ENCODE assay signal across 11 mouse cellular contexts in genomic region chr4:134156744-134157143, GRCm38 (mm10). TPM values are rescaled to one million over a fixed set of nuclear protein-coding genes. Genes with fewer than 3 reads are reported as not detected.
DNase-seq lines count a peak whose midpoint lies in the region; ATAC-seq lines count a peak whose summit lies in the region.
"Had no signal": no experiment of that assay in that cellular context is flagged by ENCODE, and none has a peak within 500 bp of the region (broad histone marks: within the 10 kb centered on the region; RNA-seq: fewer than 3 reads in every experiment).

No protein-coding gene starts in this region.

- H3K27me3 ChIP-seq in embryonic facial prominence, embryonic 15.5 days = no peaks in the 10 kb centered on the region
- H3K27me3 ChIP-seq in heart, embryonic 16.5 days (ENCODE audit: control insufficient read depth, insufficient read depth, low read length) = no peaks in the 10 kb centered on the region
- H3K27me3 ChIP-seq: limb, embryonic 12.5 days had no signal

- no peak overlapping the region for H3K4me3 ChIP-seq in embryonic facial prominence, embryonic 15.5 days (replicated peaks)
- no peak overlapping the region for H3K4me3 ChIP-seq in heart, embryonic 16.5 days (ENCODE audit: low read length)
- H3K4me3 ChIP-seq: erythroblast, embryonic 14.5 days; limb, embryonic 12.5 days had no signal

- ATAC-seq in embryonic facial prominence, embryonic 15.5 days (ENCODE audit: insufficient number of reproducible peaks, low FRiP score, low TSS enrichment, low read depth) = peak; percentile 78; the same call in 1 of the 2 replicates
- ATAC-seq in heart, embryonic 16.5 days (replicated peaks; ENCODE audit: extremely low read depth, insufficient read depth, low FRiP score) = peak; percentile 91

- H3K36me3 ChIP-seq in embryonic facial prominence, embryonic 15.5 days = peaks cover 26% of the 10 kb centered on the region
- peaks cover 11% of the 10 kb centered on the region for H3K36me3 ChIP-seq in heart, embryonic 16.5 days (ENCODE audit: control insufficient read depth, insufficient read depth)

- no peak overlapping the region for H3K4me2 ChIP-seq in embryonic facial prominence, embryonic 15.5 days (replicated peaks)
- H3K4me2 ChIP-seq in heart, embryonic 16.5 days (ENCODE audit: low read depth, low read length) = peak overlapping the region; percentile 36; the same call in 1 of the 2 replicates
- H3K4me2 ChIP-seq: limb, embryonic 12.5 days had no signal

- H3K9me3 ChIP-seq in embryonic facial prominence, embryonic 15.5 days (replicated peaks) = no peaks in the 10 kb centered on the region
- H3K9me3 ChIP-seq in heart, embryonic 16.5 days (replicated peaks; ENCODE audit: control insufficient read depth, low read length) = no peaks in the 10 kb centered on the region
- H3K9me3 ChIP-seq: limb, embryonic 12.5 days had no signal

- 25% methylated on average over 8 of the region's 8 CpGs for WGBS in embryonic facial prominence, embryonic 15.5 days
- WGBS in heart, embryonic 16.5 days = 38% methylated on average over 8 of the region's 8 CpGs

- H3K27ac ChIP-seq in embryonic facial prominence, embryonic 15.5 days (replicated peaks) = peak overlapping the region; percentile 68; the same call in 1 of the 2 replicates
- peak overlapping the region; percentile 82 for H3K27ac ChIP-seq in heart, embryonic 16.5 days (ENCODE audit: low read length)
- H3K27ac ChIP-seq: limb, embryonic 12.5 days had no signal

- no peak overlapping the region for H3K9ac ChIP-seq in embryonic facial prominence, embryonic 15.5 days
- H3K9ac ChIP-seq in heart, embryonic 16.5 days (ENCODE audit: low read length) = peak overlapping the region; percentile 26; the same call in 1 of the 2 replicates
- H3K9ac ChIP-seq: limb, embryonic 12.5 days had no signal

- peak; percentile 30 for DNase-seq in left cerebral cortex, adult 11 months (ENCODE audit: low spot score)
- DNase-seq in left cerebral cortex, postnatal 4 days = no peak
- DNase-seq in right cerebral cortex, postnatal 25 days = peak; percentile 51
- DNase-seq in cerebellum, adult 9-11 months = no peak
- no peak for DNase-seq in cerebellum, postnatal 10 days
- DNase-seq in retina, embryonic 14.5 days (ENCODE audit: low spot score) = no peak

- 0 out of 2 replicates have a peak, but pooled peaks cover 5% of the 10 kb centered on the region for H3K4me1 ChIP-seq in embryonic facial prominence, embryonic 15.5 days
- peaks cover 21% of the 10 kb centered on the region for H3K4me1 ChIP-seq in heart, embryonic 16.5 days (ENCODE audit: control insufficient read depth, insufficient read depth, low read length)
- H3K4me1 ChIP-seq: limb, embryonic 12.5 days had no signal

- intact Hi-C loops in left cerebral cortex, postnatal 4 days (cut with DNase I) = no loop called here

RNA-seq across cellular contexts. Expression of gene Sh3bgrl3, which starts 28.2 kb away (rescaled TPM):
- total RNA-seq in left cerebral cortex, postnatal 4 days (2021) = 100 to 1,000 TPM; 214 to 231 TPM
- 470 and 490 TPM in 2 replicates for polyA plus RNA-seq in embryonic facial prominence, embryonic 15.5 days (2015; fragmentation: Nextera tagmentation; extraction: Ambion mirVana)
- 213 and 218 TPM in 2 replicates for polyA plus RNA-seq in heart, embryonic 16.5 days (2015; fragmentation: Nextera tagmentation; extraction: Ambion mirVana)

RNA-seq across cellular contexts. Expression of gene Cep85, which starts 30.2 kb away (rescaled TPM):
- 10 to 100 TPM; 11.2 to 17.0 TPM for total RNA-seq in left cerebral cortex, postnatal 4 days (2021)
- polyA plus RNA-seq in embryonic facial prominence, embryonic 15.5 days (2015; fragmentation: Nextera tagmentation; extraction: Ambion mirVana) = 37.4 and 41.8 TPM in 2 replicates
- 44.2 and 51.5 TPM in 2 replicates for polyA plus RNA-seq in heart, embryonic 16.5 days (2015; fragmentation: Nextera tagmentation; extraction: Ambion mirVana)

RNA-seq across cellular contexts. Expression of gene Gm7534, which starts 46.1 kb away (rescaled TPM):
- not detected for total RNA-seq in left cerebral cortex, postnatal 4 days (2021)
- polyA plus RNA-seq in embryonic facial prominence, embryonic 15.5 days (2015; fragmentation: Nextera tagmentation; extraction: Ambion mirVana) = 0.07 and 0.20 TPM in 2 replicates
- 0.05 TPM in 1 of 2 replicates, not detected in the other for polyA plus RNA-seq in heart, embryonic 16.5 days (2015; fragmentation: Nextera tagmentation; extraction: Ambion mirVana)
- polyA plus RNA-seq: erythroblast, embryonic 14.5 days; limb, embryonic 12.5 days; neural tube, embryonic 11.5 days had no signal

RNA-seq across cellular contexts. Expression of gene Ubxn11, which starts 54.4 kb away (rescaled TPM):
- 10 to 100 TPM; 16.9 to 24.0 TPM for total RNA-seq in left cerebral cortex, postnatal 4 days (2021)
- 16.9 and 23.7 TPM in 2 replicates for polyA plus RNA-seq in embryonic facial prominence, embryonic 15.5 days (2015; fragmentation: Nextera tagmentation; extraction: Ambion mirVana)
- 3.5 and 3.9 TPM in 2 replicates for polyA plus RNA-seq in heart, embryonic 16.5 days (2015; fragmentation: Nextera tagmentation; extraction: Ambion mirVana)

Comparison
In these comparisons a context has a peak if more than half of its experiments do, and no peak if none do; other contexts are left out.
1. DNase-seq: peak in left cerebral cortex, adult 11 months (single experiment) and right cerebral cortex, postnatal 25 days (single experiment); none in left cerebral cortex, postnatal 4 days (single experiment), cerebellum, adult 9-11 months (single experiment), cerebellum, postnatal 10 days (0 of 2) and retina, embryonic 14.5 days (single experiment).